Mouse (Mus musculus) E14TG2a.4 (cell line): ENCODE measurements around the gene Trim37.

Experiments
- CTCF ChIP-seq: conservative IDR thresholded peaks from 2 replicates; pipeline ENCODE4 v1.5.1; 2014; ENCODE audit warnings: low read length
- NANOG ChIP-seq: IDR thresholded peaks from 2 replicates; pipeline ENCODE4 v1.6.1; 2014; ENCODE audit warnings: borderline replicate concordance, low read length, mixed read lengths
- POU5F1 ChIP-seq: IDR thresholded peaks from 2 replicates; pipeline ENCODE4 v1.6.1; 2014; ENCODE audit warnings: low read length, borderline replicate concordance

GRCm38 (mm10) chr11:87246107-87246651 lies 119.3 kb downstream of the Trim37 start:
- TF ChIP-seq CTCF (no peak), NANOG (no peak), POU5F1 (no peak)
